Mouse (Mus musculus) yolk sac, embryonic 10.5 days (tissue): ENCODE measurements at regions not wholly inside any gene's neighbourhood (a gene's known extent, or its start where the extent isn't known, plus 50 kb on each side); places are given as distances from the start of the nearest gene placed in this dataset.
"Not testable (repeated sequence)": the region's sequence is repeated elsewhere in the genome, so short reads cannot be mapped to it uniquely, and the experiment has no call there.

Source experiments
- DNase-seq: peaks from one replicate; pipeline ENCODE4 v3.0.0-alpha.2; 2017; ENCODE audit warnings: low spot score

DNA sequence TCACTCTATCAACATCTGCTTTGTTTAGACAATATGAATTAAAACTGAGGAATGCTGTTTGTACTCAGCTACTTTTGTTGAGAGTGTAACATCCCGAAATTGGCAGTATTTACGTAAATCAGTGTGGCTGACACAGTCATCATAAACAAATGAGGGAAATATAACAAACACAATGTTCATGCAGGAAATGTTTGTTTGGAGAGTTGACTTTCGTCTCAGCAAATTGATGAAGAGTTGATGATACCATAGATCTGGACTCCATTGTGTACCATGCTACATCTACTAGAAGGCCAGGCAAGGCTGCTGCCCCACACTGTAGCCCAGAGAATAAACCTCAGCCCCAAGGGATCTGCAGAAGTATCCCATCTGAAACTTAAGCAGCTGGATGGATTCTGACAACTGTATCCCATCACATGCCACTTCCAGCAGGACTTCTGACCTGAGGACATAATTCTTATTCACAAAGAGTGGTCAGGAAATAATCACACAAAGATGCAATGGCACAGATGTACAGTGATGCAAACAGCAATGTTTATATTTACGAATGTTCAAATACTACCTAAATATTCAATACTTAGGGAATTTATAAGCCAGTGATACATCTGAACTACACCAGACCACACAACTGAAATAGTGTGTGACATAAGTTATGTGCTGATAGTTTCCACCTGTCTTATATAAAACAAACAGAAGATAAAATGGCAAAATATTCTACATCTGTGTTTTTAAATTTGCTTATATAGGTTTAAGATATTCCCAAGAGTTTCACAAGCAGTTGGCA lies 51.3 kb downstream of the Gm21897 start:
- DNase-seq = no peak

GRCm38 (mm10) chr16:15372844-15373243 lies 55.6 kb downstream of the Gm21897 start:
- no peak for DNase-seq

GRCm38 (mm10) chr16:15373961-15374360 lies 56.7 kb downstream of the Gm21897 start:
- no peak for DNase-seq

DNA sequence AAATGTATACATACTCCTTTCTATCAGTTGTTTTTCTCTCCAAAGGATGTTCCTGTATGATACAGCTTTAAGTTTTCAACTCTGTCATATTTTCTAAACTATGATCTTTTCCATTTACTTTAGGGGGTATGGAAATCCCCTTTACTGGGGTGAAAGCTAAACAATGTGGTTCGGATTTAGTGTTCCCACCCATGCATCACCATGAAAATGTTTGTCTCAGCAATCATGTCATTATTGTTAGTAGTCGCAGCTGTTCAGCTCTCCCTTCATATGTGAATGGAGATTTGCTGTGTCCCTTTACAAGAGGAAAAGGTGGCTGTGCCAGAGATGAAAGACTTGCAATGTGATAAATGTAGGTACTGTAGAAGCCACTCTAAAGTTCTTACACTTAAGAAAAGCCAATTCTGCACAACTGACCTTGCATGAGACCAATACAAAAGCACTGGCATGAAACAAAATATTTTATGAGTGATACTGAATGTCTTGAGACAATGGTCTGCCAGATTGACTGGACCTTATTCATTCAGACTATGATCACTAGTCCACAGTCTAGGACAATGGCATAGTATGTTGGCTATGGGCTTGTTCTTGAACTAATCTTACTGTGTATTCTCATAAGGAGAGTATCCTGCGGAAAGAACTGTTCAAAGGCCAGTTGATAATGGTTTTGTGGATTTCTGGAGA lies 68.4 kb downstream of the Gm21897 start:
- no peak for DNase-seq

- DNase-seq = peak; percentile 57
Measured at GRCm38 (mm10) chr16:15386241-15386574, 69.0 kb downstream of the Gm21897 start.

- no peak for DNase-seq
Measured at GRCm38 (mm10) chr16:15389892-15390291, 72.6 kb downstream of the Gm21897 start.

- DNase-seq = no peak
Measured at GRCm38 (mm10) chr16:15430352-15430751, 113.1 kb downstream of the Gm21897 start.

DNA sequence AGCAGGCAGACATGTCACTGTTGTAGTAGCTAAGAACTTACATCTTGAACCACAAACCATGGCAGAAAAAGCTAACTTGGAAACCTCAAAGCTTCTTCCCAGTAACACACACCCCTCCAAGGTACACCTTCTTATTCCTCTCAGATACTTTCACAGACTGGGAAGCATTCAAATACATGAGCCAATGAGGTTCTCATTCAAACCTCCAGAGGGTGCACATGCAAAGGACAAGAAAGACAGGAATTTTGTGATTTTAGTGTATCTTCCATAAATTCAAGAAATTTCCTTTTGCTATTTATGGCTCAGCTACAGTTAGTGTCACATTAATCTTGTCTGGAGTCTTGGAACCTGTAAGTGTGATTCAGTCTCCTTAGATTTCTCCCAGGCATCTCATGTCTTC lies 115.4 kb downstream of the Gm21897 start:
- no peak for DNase-seq

GRCm38 (mm10) chr16:15462856-15463255 lies 145.6 kb downstream of the Gm21897 start:
- DNase-seq = not testable (repeated sequence)

DNA sequence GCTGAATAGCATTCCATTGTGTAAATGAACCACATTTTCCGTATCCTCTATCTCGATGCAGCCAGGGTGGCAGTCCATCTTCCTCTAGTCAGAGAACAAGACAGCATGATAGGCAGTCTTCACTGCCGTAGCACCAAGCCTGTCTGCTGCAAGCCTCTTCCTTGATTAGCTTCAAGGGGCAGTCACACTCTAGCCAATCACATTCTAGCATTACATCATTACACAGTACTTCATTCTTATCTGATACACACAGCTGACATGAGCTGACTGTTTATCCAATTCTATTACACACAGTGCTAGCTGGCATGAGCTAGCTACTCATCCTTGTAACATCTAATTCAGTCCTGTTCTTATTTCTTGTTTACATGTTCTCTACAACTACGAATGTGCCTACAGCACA lies 156.6 kb downstream of the Gm21897 start:
- DNase-seq = no peak

GRCm38 (mm10) chr16:15478876-15479275 lies 161.6 kb downstream of the Gm21897 start:
- DNase-seq = no peak

GRCm38 (mm10) chr16:15491328-15491999 lies 174.2 kb downstream of the Gm21897 start:
- no peak for DNase-seq

GRCm38 (mm10) chr16:15493236-15493635 lies 176.0 kb downstream of the Gm21897 start:
- DNase-seq = no peak
